ENCODE assay signal across 24 mouse cellular contexts in genomic region chr12:105678211-105678610, GRCm38 (mm10). TPM values are rescaled to one million over a fixed set of nuclear protein-coding genes. Genes with fewer than 3 reads are reported as not detected.
"Had no signal": no experiment of that assay in that cellular context is flagged by ENCODE, and none has a peak within 500 bp of the region (broad histone marks: within the 10 kb centered on the region; RNA-seq: fewer than 3 reads in every experiment).

No protein-coding gene starts in this region.

- H3K4me3 ChIP-seq: kidney, embryonic 15.5 days; layer of hippocampus, adult 2 months; left cerebral cortex, adult 2 months; liver, embryonic 13.5 days; midbrain, embryonic 12.5 days; midbrain, embryonic 15.5 days; neural tube, embryonic 12.5 days; neural tube, embryonic 15.5 days had no signal

- DNase-seq: kidney, adult 11 months; kidney, adult 8-10 months; kidney, postnatal 10 days; kidney, postnatal 4 days; layer of hippocampus, adult 9-11 months; layer of hippocampus, postnatal 36 days; liver, embryonic 13.5 days; lung, adult 2 months; lung, postnatal 14 days; lung, postnatal 4 days; right cerebral cortex, adult 18-20 months; right cerebral cortex, postnatal 14 days; right cerebral cortex, postnatal 4 days; thymus, adult 18-20 months; thymus, postnatal 36 days had no signal

- H3K27ac ChIP-seq: kidney, embryonic 15.5 days; layer of hippocampus, adult 2 months; left cerebral cortex, adult 2 months; liver, embryonic 13.5 days; midbrain, embryonic 12.5 days; midbrain, embryonic 15.5 days; neural tube, embryonic 12.5 days; neural tube, embryonic 15.5 days; stomach, postnatal 0 days had no signal

- H3K27me3 ChIP-seq: kidney, embryonic 15.5 days; liver, embryonic 13.5 days; midbrain, embryonic 12.5 days; midbrain, embryonic 15.5 days; neural tube, embryonic 12.5 days; neural tube, embryonic 15.5 days had no signal

RNA-seq across cellular contexts. Expression of gene Ak7, which starts 27.6 kb away (rescaled TPM):
- polyA plus RNA-seq: liver, adult 2 months had no signal
